Mouse (Mus musculus) hindbrain, embryonic 13.5 days (tissue): Measurements from ENCODE around the gene Sfi1. TPM values are rescaled to one million over a fixed set of nuclear protein-coding genes. Genes with fewer than 3 reads are reported as not detected.
"Not testable (repeated sequence)": the region's sequence is repeated elsewhere in the genome, so short reads cannot be mapped to it uniquely, and the experiment has no call there.

Source experiments
- ATAC-seq: fragments of 200-750 bp; cut with Nextera tagmentation; 2 replicates; pipeline ENCODE4 v1.8.0; 2017; ENCODE audit warnings: moderate TSS enrichment; ENCODE audit not compliant: low FRiP score
- H3K27ac ChIP-seq: fragments of 300-500 bp; sonication (generic); 2 replicates; pipeline ENCODE4 v1.5.1; 2015; ENCODE audit warnings: inconsistent platforms, mild to moderate bottlenecking, moderate library complexity
- H3K27me3 ChIP-seq: fragments of 300-500 bp; sonication (generic); 2 replicates; pipeline ENCODE4 v1.6.1; 2015; ENCODE audit warnings: mild to moderate bottlenecking, inconsistent platforms
- H3K36me3 ChIP-seq: fragments of 300-500 bp; sonication (generic); 2 replicates; pipeline ENCODE4 v1.6.1; 2015; ENCODE audit warnings: mild to moderate bottlenecking, inconsistent platforms
- H3K4me1 ChIP-seq: fragments of 300-500 bp; sonication (generic); replicated peaks from 2 replicates; pipeline ENCODE4 v1.6.1; 2015; ENCODE audit warnings: inconsistent platforms
- H3K4me2 ChIP-seq: fragments of 300-500 bp; sonication (generic); 2 replicates; pipeline ENCODE4 v1.6.1; 2015; ENCODE audit warnings: inconsistent platforms, mild to moderate bottlenecking, moderate library complexity
- H3K4me3 ChIP-seq: fragments of 300-500 bp; sonication (generic); 2 replicates; pipeline ENCODE4 v1.5.1; 2015; ENCODE audit warnings: mild to moderate bottlenecking, inconsistent platforms
- H3K9ac ChIP-seq: fragments of 300-500 bp; sonication (generic); 2 replicates; pipeline ENCODE4 v1.6.1; 2015; ENCODE audit warnings: mild to moderate bottlenecking, inconsistent platforms
- H3K9me3 ChIP-seq: fragments of 300-500 bp; sonication (generic); 2 replicates; pipeline ENCODE4 v1.6.1; 2016; ENCODE audit warnings: inconsistent platforms
- WGBS: fragments of 180-500 bp; shearing (Covaris S2); methylation state at CpG from one replicate; pipeline ENCODE4 v1.1.7; 2015; 5-methylcytosine and 5-hydroxymethylcytosine counted together
- polyA plus RNA-seq: library from polyadenylated mRNA; unstranded; fragments of >200 nt; fragmentation: Nextera tagmentation; extraction: Ambion mirVana; gene quantifications from 2 replicates; pipeline ENCODE4 v1.2.1, GENCODE M21; 2015

Gene Sfi1
- polyA plus RNA-seq, 1 experiment from 2014 or later: 13.5 TPM

- H3K27ac ChIP-seq, H3K4me3 ChIP-seq, H3K4me1 ChIP-seq, H3K4me2 ChIP-seq, H3K9ac ChIP-seq, H3K36me3 ChIP-seq, H3K27me3 ChIP-seq: not testable (repeated sequence)
- WGBS: 71% methylated on average over 2 of the region's 2 CpGs
- H3K9me3 ChIP-seq: peaks cover 25% of the 10 kb centered on the region
- ATAC-seq: peak; percentile 29; the same call in 1 of the 2 replicates
Observed at GRCm38 (mm10) chr11:3169042-3169441, 24.2 kb downstream of the Sfi1 start.

DNA sequence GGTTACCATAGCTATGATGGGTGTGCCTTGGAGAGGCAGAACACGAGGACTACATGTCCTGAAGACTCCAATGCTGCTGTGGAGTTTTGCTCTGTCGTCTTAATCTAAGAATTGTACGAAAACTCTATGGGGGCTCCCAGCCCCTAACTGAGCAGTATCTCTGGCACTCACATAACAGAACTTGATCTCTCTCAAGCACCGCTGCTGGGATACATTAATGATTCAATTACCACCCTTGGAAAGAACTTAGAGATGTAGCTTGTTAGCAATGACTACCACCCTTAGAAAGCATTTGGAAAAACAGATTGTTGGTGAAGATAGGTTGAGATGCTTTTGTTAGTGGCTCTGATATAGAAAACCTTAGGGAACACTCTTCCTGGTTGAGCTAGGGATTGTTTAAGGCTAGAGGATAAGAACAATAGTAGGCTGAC is 25.7 kb downstream of the Sfi1 start:
- H3K4me1 ChIP-seq, H3K27me3 ChIP-seq, H3K9ac ChIP-seq, H3K36me3 ChIP-seq, H3K4me2 ChIP-seq, H3K4me3 ChIP-seq, H3K27ac ChIP-seq: not testable (repeated sequence)
- H3K9me3 ChIP-seq: peaks cover 20% of the 10 kb centered on the region
- ATAC-seq: peak; percentile 14
- 77% methylated on average over 4 of the region's 4 CpGs for WGBS

GRCm38 (mm10) chr11:3167129-3167528 is 26.1 kb downstream of the Sfi1 start:
- ATAC-seq: peak; percentile 23

DNA sequence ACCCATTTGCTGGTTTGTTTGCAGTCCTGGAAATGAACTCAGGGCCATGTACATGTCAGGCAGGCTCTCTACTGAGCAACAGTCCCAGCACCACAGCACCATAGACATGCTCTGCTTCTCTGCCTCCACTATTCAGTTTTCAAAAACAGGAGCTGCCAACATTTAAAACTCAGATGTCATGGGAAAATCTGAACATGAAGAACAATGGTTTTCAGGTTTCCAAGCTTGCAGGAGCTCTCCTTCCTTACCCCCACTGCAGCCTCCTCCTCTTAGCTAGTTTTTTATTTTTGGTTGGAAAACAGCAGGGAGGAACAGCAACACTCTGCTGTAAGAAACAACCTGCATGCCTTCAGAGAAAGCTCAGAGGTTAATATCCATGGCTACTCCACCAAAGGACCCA is 26.9 kb downstream of the Sfi1 start:
- not testable (repeated sequence) for H3K27me3 ChIP-seq, H3K36me3 ChIP-seq, H3K4me2 ChIP-seq, ATAC-seq, H3K27ac ChIP-seq, H3K4me3 ChIP-seq, H3K9ac ChIP-seq, H3K4me1 ChIP-seq
- peaks cover 21% of the 10 kb centered on the region for H3K9me3 ChIP-seq

More at GRCm38 (mm10) chr11:3167129-3167528, 26.1 kb downstream of the Sfi1 start:
- not testable (repeated sequence) for H3K4me2 ChIP-seq, H3K27me3 ChIP-seq, H3K4me1 ChIP-seq, H3K4me3 ChIP-seq, H3K9ac ChIP-seq, H3K27ac ChIP-seq, H3K36me3 ChIP-seq
- H3K9me3 ChIP-seq: peaks cover 25% of the 10 kb centered on the region
- 92% methylated on average over 4 of the region's 4 CpGs for WGBS

DNA sequence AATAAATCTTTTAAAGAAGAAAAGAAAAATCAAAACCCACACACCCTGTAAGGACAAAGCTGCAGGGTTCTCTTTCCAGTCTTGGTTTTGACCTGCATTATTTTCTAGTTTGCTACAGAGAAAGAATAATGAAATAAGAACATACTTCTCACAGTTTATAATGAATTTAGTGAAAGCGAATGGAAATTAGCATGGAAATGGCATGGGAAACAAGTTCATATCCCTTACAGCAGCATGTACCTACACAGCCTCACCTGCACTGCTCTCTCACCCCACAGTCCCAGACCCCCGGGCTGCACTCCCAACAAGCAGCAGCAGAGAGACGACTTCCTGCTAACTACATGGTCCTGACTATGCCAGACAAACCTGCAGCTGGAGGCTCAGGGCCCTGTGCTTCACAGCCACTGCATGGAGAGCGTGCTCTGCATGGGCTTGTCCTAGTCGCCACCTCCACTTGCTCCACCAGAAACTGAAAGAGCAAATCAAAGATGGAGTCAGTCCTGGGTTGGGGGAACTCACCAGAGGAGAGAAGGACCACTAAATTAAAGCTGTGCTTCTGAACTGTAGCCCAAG is 28.0 kb downstream of the Sfi1 start:
- not testable (repeated sequence) for H3K4me3 ChIP-seq, H3K36me3 ChIP-seq, H3K4me1 ChIP-seq, H3K9ac ChIP-seq, H3K27ac ChIP-seq, H3K27me3 ChIP-seq, H3K4me2 ChIP-seq
- H3K9me3 ChIP-seq: peaks cover 22% of the 10 kb centered on the region
- peak; percentile 11; the same call in 1 of the 2 replicates for ATAC-seq
- 77% methylated on average over 3 of the region's 5 CpGs for WGBS

GRCm38 (mm10) chr11:3163661-3164060 is 29.6 kb downstream of the Sfi1 start:
- H3K36me3 ChIP-seq, H3K4me1 ChIP-seq, H3K27me3 ChIP-seq, H3K4me2 ChIP-seq, H3K9ac ChIP-seq, H3K4me3 ChIP-seq, H3K27ac ChIP-seq, ATAC-seq: not testable (repeated sequence)
- H3K9me3 ChIP-seq: peaks cover 22% of the 10 kb centered on the region
- WGBS: 71% methylated on average over 3 of the region's 3 CpGs

DNA sequence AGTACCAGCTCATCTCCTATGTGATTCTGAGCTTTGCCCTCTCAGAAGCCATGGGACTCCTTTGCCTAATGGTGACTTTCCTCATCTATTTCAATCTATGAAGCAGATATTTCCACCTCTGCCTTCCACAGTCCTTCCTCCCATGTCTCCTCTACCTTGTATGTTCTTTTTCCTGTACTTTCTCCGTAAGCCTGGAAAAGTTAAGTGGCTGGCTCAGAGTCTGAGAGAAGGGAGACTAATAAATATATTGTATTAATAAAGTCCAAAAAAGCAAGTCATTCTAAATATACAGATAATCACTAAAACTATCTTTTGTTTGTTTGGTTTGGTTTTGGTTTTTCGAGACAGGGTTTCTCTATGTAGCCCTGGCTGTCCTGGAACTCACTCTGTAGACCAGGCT is 30.1 kb downstream of the Sfi1 start:
- not testable (repeated sequence) for H3K27me3 ChIP-seq, H3K36me3 ChIP-seq, ATAC-seq, H3K27ac ChIP-seq, H3K4me2 ChIP-seq, H3K4me3 ChIP-seq, H3K9ac ChIP-seq, H3K4me1 ChIP-seq
- H3K9me3 ChIP-seq: peaks cover 23% of the 10 kb centered on the region
- 92% methylated on average over 2 of the region's 2 CpGs for WGBS

GRCm38 (mm10) chr11:3162236-3162897 is 30.9 kb downstream of the Sfi1 start:
- ATAC-seq: peak; percentile 34
- not testable (repeated sequence) for H3K4me1 ChIP-seq, H3K27ac ChIP-seq, H3K9ac ChIP-seq, H3K4me2 ChIP-seq, H3K4me3 ChIP-seq, H3K27me3 ChIP-seq, H3K36me3 ChIP-seq
- WGBS: 70% methylated on average over 5 of the region's 5 CpGs
- peaks cover 19% of the 10 kb centered on the region for H3K9me3 ChIP-seq

GRCm38 (mm10) chr11:3161370-3161769 is 31.9 kb downstream of the Sfi1 start:
- ATAC-seq, H3K4me3 ChIP-seq, H3K9ac ChIP-seq, H3K27me3 ChIP-seq, H3K4me1 ChIP-seq, H3K27ac ChIP-seq, H3K36me3 ChIP-seq, H3K4me2 ChIP-seq: not testable (repeated sequence)
- 64% methylated on average over 1 of the region's 2 CpGs for WGBS
- peaks cover 21% of the 10 kb centered on the region for H3K9me3 ChIP-seq

GRCm38 (mm10) chr11:3158800-3159199 is 34.5 kb downstream of the Sfi1 start:
- H3K4me2 ChIP-seq, H3K27me3 ChIP-seq, H3K9ac ChIP-seq, H3K27ac ChIP-seq, H3K4me3 ChIP-seq, H3K36me3 ChIP-seq, H3K4me1 ChIP-seq, ATAC-seq: not testable (repeated sequence)
- WGBS: 91% methylated on average over 4 of the region's 4 CpGs
- H3K9me3 ChIP-seq: peaks cover 21% of the 10 kb centered on the region

DNA sequence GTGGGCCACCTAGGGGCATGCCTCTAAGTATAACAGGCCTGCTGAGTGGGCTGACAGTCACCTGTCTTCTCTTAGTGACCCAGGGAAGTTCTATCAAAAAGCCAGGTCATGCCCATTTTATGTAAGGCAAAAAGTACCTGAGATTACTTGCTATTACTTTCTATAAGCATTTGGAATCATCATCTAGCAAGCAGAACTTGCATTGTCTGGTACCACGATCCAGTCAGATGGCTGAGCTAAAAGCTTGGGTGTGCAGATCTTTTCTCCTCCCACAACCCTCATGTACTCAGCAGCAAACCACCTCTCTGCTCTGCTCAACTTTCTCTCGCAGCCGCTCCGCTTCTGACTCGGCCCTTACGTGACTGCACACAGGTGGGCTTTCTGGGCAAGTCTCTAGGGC is 35.3 kb downstream of the Sfi1 start:
- ATAC-seq, H3K36me3 ChIP-seq, H3K27me3 ChIP-seq, H3K27ac ChIP-seq, H3K9ac ChIP-seq, H3K4me1 ChIP-seq, H3K4me3 ChIP-seq, H3K4me2 ChIP-seq: not testable (repeated sequence)
- H3K9me3 ChIP-seq: peaks cover 23% of the 10 kb centered on the region
- WGBS: 96% methylated on average over 6 of the region's 6 CpGs

GRCm38 (mm10) chr11:3156991-3157390 is 36.3 kb downstream of the Sfi1 start:
- not testable (repeated sequence) for H3K4me2 ChIP-seq, H3K4me3 ChIP-seq, H3K4me1 ChIP-seq, H3K27ac ChIP-seq, H3K9ac ChIP-seq, H3K36me3 ChIP-seq, ATAC-seq, H3K27me3 ChIP-seq
- WGBS: 87% methylated on average over 3 of the region's 3 CpGs
- H3K9me3 ChIP-seq: peaks cover 17% of the 10 kb centered on the region

DNA sequence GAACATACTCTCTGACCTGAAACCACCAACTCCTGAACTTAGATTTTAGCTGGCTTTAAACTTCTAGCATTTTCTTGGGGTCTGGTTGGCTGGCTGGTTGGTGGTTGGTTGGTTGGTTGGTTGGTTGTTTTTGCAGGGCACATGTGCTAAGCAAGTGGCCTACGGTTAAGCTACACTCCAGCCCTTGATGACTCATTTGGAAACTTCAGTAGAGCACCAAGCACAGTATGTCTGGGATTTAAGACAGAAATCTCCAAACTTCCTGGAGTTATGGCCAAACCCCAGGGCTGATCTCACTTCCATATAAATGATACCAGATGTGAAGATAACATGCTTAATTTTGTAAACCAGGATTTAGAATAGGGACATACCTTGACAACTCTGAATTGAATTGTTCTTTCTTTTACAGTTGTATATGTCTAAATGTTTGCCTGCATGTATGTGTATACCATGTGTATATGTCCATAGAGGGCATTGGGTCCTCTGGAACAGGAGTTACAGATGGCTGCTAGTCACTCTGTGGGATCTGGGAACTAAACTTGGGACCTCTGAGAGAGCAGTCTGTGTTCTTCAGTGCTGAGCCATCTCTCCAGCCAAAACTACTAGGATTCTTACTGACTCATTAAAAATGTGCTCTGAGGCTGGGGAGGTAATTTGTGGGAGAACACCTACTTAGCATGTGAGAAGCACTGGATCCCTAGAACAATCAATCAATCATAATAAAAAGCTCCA is 39.4 kb downstream of the Sfi1 start:
- not testable (repeated sequence) for H3K9ac ChIP-seq, H3K27me3 ChIP-seq, H3K4me1 ChIP-seq, H3K4me3 ChIP-seq, H3K27ac ChIP-seq, H3K4me2 ChIP-seq
- peak; percentile 40 for ATAC-seq
- Histone ChIP-seq H3K9me3 (peaks cover 18% of the 10 kb centered on the region), H3K36me3 (peaks cover 18% of the 10 kb centered on the region)
- WGBS: 83% methylated on average over 1 of the region's 1 CpGs
